Mouse (Mus musculus): ENCODE measurements around the gene Plekhg2. TPM values are rescaled to one million over a fixed set of nuclear protein-coding genes. Genes with fewer than 3 reads are reported as not detected.

Plekhg2 gene
- polyA plus RNA-seq, 1 experiment from 2014 or later = 54.3 TPM

Other genes starting within 250 kb of the Plekhg2 start
- gene 9530053A07Rik, start 243.1 kb downstream of the Plekhg2 start, polyA plus RNA-seq (2014; fragmentation: Nextera tagmentation; extraction: Ambion mirVana) = not detected in 2 replicates
- gene Fbl, start 202.9 kb downstream of the Plekhg2 start, polyA plus RNA-seq (2014; fragmentation: Nextera tagmentation; extraction: Ambion mirVana) = 47.6 and 52.5 TPM in 2 replicates
- gene Dyrk1b, start 193.1 kb downstream of the Plekhg2 start, polyA plus RNA-seq (2014; fragmentation: Nextera tagmentation; extraction: Ambion mirVana) = 10.0 and 11.9 TPM in 2 replicates
- 3.2 and 3.3 TPM in 2 replicates for gene Eid2, start 104.7 kb downstream of the Plekhg2 start, polyA plus RNA-seq (2014; fragmentation: Nextera tagmentation; extraction: Ambion mirVana)
- 9.4 and 9.5 TPM in 2 replicates for gene Eid2b, start 94.9 kb downstream of the Plekhg2 start, polyA plus RNA-seq (2014; fragmentation: Nextera tagmentation; extraction: Ambion mirVana)
- gene Selenov, start 81.4 kb downstream of the Plekhg2 start, polyA plus RNA-seq (2014; fragmentation: Nextera tagmentation; extraction: Ambion mirVana) = 0.28 TPM in 1 of 2 replicates, not detected in the other
- 6.4 and 6.8 TPM in 2 replicates for gene Dll3, start 70.4 kb downstream of the Plekhg2 start, polyA plus RNA-seq (2014; fragmentation: Nextera tagmentation; extraction: Ambion mirVana)
- 183 and 198 TPM in 2 replicates for gene Timm50, start 60.5 kb downstream of the Plekhg2 start, polyA plus RNA-seq (2014; fragmentation: Nextera tagmentation; extraction: Ambion mirVana)
- gene Supt5, start 33.9 kb downstream of the Plekhg2 start, polyA plus RNA-seq (2014; fragmentation: Nextera tagmentation; extraction: Ambion mirVana) = 74.5 and 78.9 TPM in 2 replicates
- 1,380 and 1,495 TPM in 2 replicates for gene Rps16, start 21.9 kb downstream of the Plekhg2 start, polyA plus RNA-seq (2014; fragmentation: Nextera tagmentation; extraction: Ambion mirVana)
- gene Zfp36, start 7.7 kb upstream of the Plekhg2 start, polyA plus RNA-seq (2014; fragmentation: Nextera tagmentation; extraction: Ambion mirVana) = 19.0 and 21.9 TPM in 2 replicates
- 53.3 and 60.2 TPM in 2 replicates for gene Med29, start 20.1 kb upstream of the Plekhg2 start, polyA plus RNA-seq (2014; fragmentation: Nextera tagmentation; extraction: Ambion mirVana)
- gene Paf1, start 20.4 kb upstream of the Plekhg2 start, polyA plus RNA-seq (2014; fragmentation: Nextera tagmentation; extraction: Ambion mirVana) = 64.4 and 71.6 TPM in 2 replicates
- 12.5 and 16.9 TPM in 2 replicates for gene Gmfg, start 64.8 kb upstream of the Plekhg2 start, polyA plus RNA-seq (2014; fragmentation: Nextera tagmentation; extraction: Ambion mirVana)
- 3.6 and 4.1 TPM in 2 replicates for gene Lrfn1, start 79.4 kb upstream of the Plekhg2 start, polyA plus RNA-seq (2014; fragmentation: Nextera tagmentation; extraction: Ambion mirVana)
- not detected in 2 replicates for gene Ifnl2, start 137.9 kb upstream of the Plekhg2 start, polyA plus RNA-seq (2014; fragmentation: Nextera tagmentation; extraction: Ambion mirVana)
- gene Ifnl3, start 150.2 kb upstream of the Plekhg2 start, polyA plus RNA-seq (2014; fragmentation: Nextera tagmentation; extraction: Ambion mirVana) = not detected in 2 replicates
- gene Sycn, start 168.3 kb upstream of the Plekhg2 start, polyA plus RNA-seq (2014; fragmentation: Nextera tagmentation; extraction: Ambion mirVana) = 15.7 and 17.9 TPM in 2 replicates
- gene Nccrp1, start 174.7 kb upstream of the Plekhg2 start, polyA plus RNA-seq (2014; fragmentation: Nextera tagmentation; extraction: Ambion mirVana) = not detected in 2 replicates
- 26.7 and 27.7 TPM in 2 replicates for gene Samd4b, start 225.5 kb upstream of the Plekhg2 start, polyA plus RNA-seq (2014; fragmentation: Nextera tagmentation; extraction: Ambion mirVana)
- 50.2 and 50.8 TPM in 2 replicates for gene Pak4, start 225.6 kb upstream of the Plekhg2 start, polyA plus RNA-seq (2014; fragmentation: Nextera tagmentation; extraction: Ambion mirVana)